Mouse (Mus musculus): Measurements from ENCODE around the gene Tent2. TPM values are rescaled to one million over a fixed set of nuclear protein-coding genes. Genes with fewer than 3 reads are reported as not detected.

Tent2 gene
- total and polyA plus RNA-seq, 3 experiments: 20.6 to 62.1 (median 45.8) TPM

DNA sequence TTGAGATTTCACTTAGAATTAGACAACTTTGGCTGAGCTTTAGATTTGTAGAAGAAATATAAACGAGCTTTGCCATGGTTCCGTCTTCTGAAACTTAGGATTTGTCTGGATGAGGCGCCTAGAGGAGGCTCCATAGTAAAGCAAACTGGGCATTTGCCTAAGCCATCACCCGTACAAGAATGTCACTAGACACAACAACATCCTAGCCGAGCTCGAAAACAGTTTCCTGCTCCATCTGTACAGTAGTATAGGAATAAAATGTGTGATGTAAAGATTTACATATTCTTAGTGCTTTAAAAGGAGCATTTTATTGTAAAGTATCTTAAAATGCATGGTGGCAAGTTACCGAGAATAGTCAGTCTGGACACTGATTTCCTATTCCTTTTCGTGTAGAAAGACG, 69.9 kb downstream of the Tent2 start:
- no peak overlapping the region for H3K4me2 ChIP-seq (ENCODE audit: insufficient read depth, low read depth, poor library complexity, severe bottlenecking)
- in situ Hi-C loops (cut with MboI; ENCODE audit: low pct_ligation_motif_present, low pct_unique_long_range_greater_than_20kb, low sequenced_read_pairs): no loop called here
- H3K27ac ChIP-seq (ENCODE audit: insufficient read depth, low read depth): no peak overlapping the region
- H3K9me3 ChIP-seq (replicated peaks; ENCODE audit: low read length): peaks cover 2% of the 10 kb centered on the region
- H3K9ac ChIP-seq (ENCODE audit: insufficient read depth, low read depth): no peak overlapping the region
- no peaks in the 10 kb centered on the region for H3K36me3 ChIP-seq (replicated peaks in 1 of 2; ENCODE audit: control insufficient read depth in 1 of 2, insufficient read depth in 1 of 2, low read length in 1 of 2)
- dilution Hi-C loops (cut with MboI; ENCODE audit: extremely low pct_ligation_motif_present, extremely low pct_unique_long_range_greater_than_20kb, low sequenced_read_pairs): no loop called here
- H3K4me3 ChIP-seq (replicated peaks in 1 of 3; ENCODE audit: low read depth in 2 of 3, low read length in 2 of 3, poor library complexity in 1 of 3): no peak overlapping the region
- TF ChIP-seq MYC (IDR thresholded peaks at IDR 0.05; ENCODE audit: low read depth, low read length) (no peak), TBP (conservative IDR thresholded peaks at IDR 0.05; ENCODE audit: low read depth, low read length) (no peak), ZMIZ1 (IDR thresholded peaks at IDR 0.05; ENCODE audit: low read depth, low read length) (no peak), POLR2AphosphoS2 (IDR thresholded peaks at IDR 0.05; ENCODE audit: low read depth, low read length) (no peak), UBTF (IDR thresholded peaks at IDR 0.05; ENCODE audit: low read depth, low read length) (no peak), MEF2A (IDR thresholded peaks at IDR 0.05; ENCODE audit: borderline replicate concordance, low read depth, low read length) (no peak), MXI1 (IDR thresholded peaks at IDR 0.05; ENCODE audit: low read depth, low read length) (no peak), SIN3A (IDR thresholded peaks at IDR 0.05; ENCODE audit: low read length) (no peak), ZKSCAN1 (IDR thresholded peaks at IDR 0.05; ENCODE audit: borderline replicate concordance, low read depth, low read length) (no peak), GABPA (IDR thresholded peaks at IDR 0.05; ENCODE audit: insufficient replicate concordance, low read depth, low read length) (no peak), POLR2A (IDR thresholded peaks at IDR 0.05; ENCODE audit: low read depth, low read length) (no peak), ELF1 (IDR thresholded peaks at IDR 0.05; ENCODE audit: low read depth, low read length) (no peak), SMC3 (IDR thresholded peaks at IDR 0.05; ENCODE audit: low read depth, low read length) (no peak), ETS1 (conservative IDR thresholded peaks at IDR 0.05; ENCODE audit: low read depth, low read length) (no peak), TCF12 (IDR thresholded peaks at IDR 0.05; ENCODE audit: low read depth, low read length) (no peak), JUN (IDR thresholded peaks at IDR 0.05; ENCODE audit: insufficient read depth, low read depth, low read length) (no peak), EP300 (IDR thresholded peaks at IDR 0.05; ENCODE audit: low read length) (no peak)
- DNase-seq (ENCODE audit: extremely low read depth): no peak
- no peaks in the 10 kb centered on the region for H3K27me3 ChIP-seq (replicated peaks)
- peaks cover 0 to under 1% of the 10 kb centered on the region in 2 experiments; a peak in 1 of 4 replicates for H3K4me1 ChIP-seq (ENCODE audit: control insufficient read depth in 1 of 2, insufficient read depth in 2 of 2)
- H3K79me2 ChIP-seq (replicated peaks; ENCODE audit: control insufficient read depth, extremely low read depth, insufficient read depth, poor library complexity, severe bottlenecking): no peaks in the 10 kb centered on the region

DNA sequence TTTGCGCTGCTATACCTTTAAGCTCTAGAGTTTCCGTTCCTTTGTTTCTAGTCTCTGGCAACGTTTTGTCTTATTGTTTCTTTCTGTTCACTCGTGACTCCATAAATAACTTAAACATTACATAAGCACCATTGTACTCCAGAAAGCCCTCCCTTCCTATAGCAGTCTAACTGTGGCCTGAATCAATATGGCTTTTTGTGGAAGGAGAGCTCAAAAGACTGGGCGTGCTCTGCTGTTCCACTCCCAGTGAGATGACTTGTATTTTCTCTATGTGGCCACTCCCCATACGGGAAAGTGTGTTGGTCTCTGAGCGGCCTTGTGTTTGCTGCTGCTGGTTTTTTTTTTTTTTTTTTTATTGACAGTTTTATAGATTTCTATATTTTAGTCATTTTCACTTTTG, 74.9 kb downstream of the Tent2 start:
- Histone ChIP-seq H3K79me2 (replicated peaks; ENCODE audit: control insufficient read depth, extremely low read depth, insufficient read depth, poor library complexity, severe bottlenecking) (no peaks in the 10 kb centered on the region), H3K9me3 (replicated peaks; ENCODE audit: low read length) (peaks cover 5% of the 10 kb centered on the region), H3K36me3 (replicated peaks in 1 of 2; ENCODE audit: control insufficient read depth in 1 of 2, insufficient read depth in 1 of 2, low read length in 1 of 2) (peaks cover 2 to 3% of the 10 kb centered on the region in 2 experiments), H3K4me3 (replicated peaks in 1 of 3; ENCODE audit: low read depth in 2 of 3, low read length in 2 of 3, poor library complexity in 1 of 3) (no peak overlapping the region), H3K9ac (ENCODE audit: insufficient read depth, low read depth) (no peak overlapping the region), H3K4me2 (ENCODE audit: insufficient read depth, low read depth, poor library complexity, severe bottlenecking) (no peak overlapping the region), H3K27ac (ENCODE audit: insufficient read depth, low read depth) (no peak overlapping the region), H3K4me1 (ENCODE audit: control insufficient read depth in 1 of 2, insufficient read depth in 2 of 2) (peaks cover 0 to 6% of the 10 kb centered on the region in 2 experiments; a peak in 2 of 4 replicates), H3K27me3 (replicated peaks) (no peaks in the 10 kb centered on the region)
- TF ChIP-seq TBP (conservative IDR thresholded peaks at IDR 0.05; ENCODE audit: low read depth, low read length) (no peak), NELFE (IDR thresholded peaks at IDR 0.05; ENCODE audit: low read depth, low read length) (no peak), NRF1 (IDR thresholded peaks at IDR 0.05; ENCODE audit: low read depth, low read length) (no peak), ELF1 (IDR thresholded peaks at IDR 0.05; ENCODE audit: low read depth, low read length) (no peak), BHLHE40 (IDR thresholded peaks at IDR 0.05; ENCODE audit: low read depth, low read length) (no peak), POLR2A (IDR thresholded peaks at IDR 0.05; ENCODE audit: low read depth, low read length) (no peak), MYC (IDR thresholded peaks at IDR 0.05; ENCODE audit: low read depth, low read length) (no peak), POLR2AphosphoS2 (IDR thresholded peaks at IDR 0.05; ENCODE audit: low read depth, low read length) (no peak), JUN (IDR thresholded peaks at IDR 0.05; ENCODE audit: insufficient read depth, low read depth, low read length) (no peak), EP300 (IDR thresholded peaks at IDR 0.05; ENCODE audit: low read length) (no peak), CTCF (conservative IDR thresholded peaks at IDR 0.05 in 1 of 2, IDR thresholded peaks at IDR 0.05 in 1 of 2; ENCODE audit: low read depth in 2 of 2, low read length in 2 of 2) (no peak), ZMIZ1 (IDR thresholded peaks at IDR 0.05; ENCODE audit: low read depth, low read length) (no peak)
- in situ Hi-C loops (cut with MboI; ENCODE audit: low pct_ligation_motif_present, low pct_unique_long_range_greater_than_20kb, low sequenced_read_pairs) (no loop called here), dilution Hi-C loops (cut with MboI; ENCODE audit: extremely low pct_ligation_motif_present, extremely low pct_unique_long_range_greater_than_20kb, low sequenced_read_pairs) (no loop called here)
- no peak for DNase-seq (ENCODE audit: extremely low read depth)

All from CH12.LX (cell line).